Mouse (Mus musculus) neutrophil, adult 5-6 weeks (primary cell): ENCODE data around the gene Spag16. TPM values are rescaled to one million over a fixed set of nuclear protein-coding genes. Genes with fewer than 3 reads are reported as not detected.

Source experiments
- ATAC-seq: fragments of 151-379, 151-347 bp; 2 replicates; pipeline ENCODE4 v1.8.0; 2017; ENCODE audit warnings: mild to moderate bottlenecking, moderate TSS enrichment; ENCODE audit not compliant: insufficient number of reproducible peaks, poor library complexity, low FRiP score, severe bottlenecking; ENCODE audit errors: extremely low read depth
- total RNA-seq: library from RNA; stranded (forward); fragments of 200-1000 nt; gene quantifications from 2 replicates; pipeline ENCODE4 v1.2.3, GENCODE M21; 2017

Spag16 gene
- total RNA-seq, 1 experiment from 2014 or later, result not detected

DNA sequence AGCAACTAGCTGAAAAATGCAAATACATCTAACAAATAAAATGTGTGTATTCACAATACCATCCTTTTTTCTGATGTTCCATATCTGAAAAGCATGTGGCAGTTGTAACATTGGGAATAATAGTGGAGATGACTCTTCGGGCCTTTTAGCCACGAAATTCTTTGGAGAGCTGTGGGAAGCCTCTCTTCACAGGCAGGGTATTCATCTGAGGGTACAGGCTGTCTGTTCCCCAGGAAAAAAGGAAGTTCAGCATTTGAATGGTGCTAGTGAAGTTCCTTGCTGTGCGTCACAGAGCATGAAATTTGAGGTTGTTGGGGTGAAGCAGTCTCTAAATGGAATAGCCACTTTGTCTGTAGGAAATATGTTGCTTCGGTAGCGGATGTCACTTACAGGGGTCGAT is 246.7 kb downstream of the Spag16 start:
- ATAC-seq, result no peak

DNA sequence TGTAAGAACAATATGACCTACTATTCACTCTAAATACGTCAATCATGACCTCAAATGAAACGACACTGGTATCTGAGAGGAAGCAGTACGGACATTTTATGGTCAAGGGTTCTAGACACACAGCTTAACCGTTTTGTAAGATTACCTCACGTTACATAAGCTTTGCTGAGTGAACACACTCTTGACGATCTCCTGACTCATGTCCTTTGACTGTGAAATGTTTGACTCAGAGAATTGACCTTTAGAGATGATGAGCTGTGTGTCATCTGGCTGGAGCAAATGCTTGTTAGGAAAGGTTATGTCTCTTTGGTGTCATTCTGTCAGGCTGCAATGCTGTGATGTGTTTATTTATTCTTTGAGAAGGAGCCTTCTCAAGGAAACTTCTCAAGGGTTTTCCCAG is 252.0 kb downstream of the Spag16 start:
- no peak for ATAC-seq

DNA sequence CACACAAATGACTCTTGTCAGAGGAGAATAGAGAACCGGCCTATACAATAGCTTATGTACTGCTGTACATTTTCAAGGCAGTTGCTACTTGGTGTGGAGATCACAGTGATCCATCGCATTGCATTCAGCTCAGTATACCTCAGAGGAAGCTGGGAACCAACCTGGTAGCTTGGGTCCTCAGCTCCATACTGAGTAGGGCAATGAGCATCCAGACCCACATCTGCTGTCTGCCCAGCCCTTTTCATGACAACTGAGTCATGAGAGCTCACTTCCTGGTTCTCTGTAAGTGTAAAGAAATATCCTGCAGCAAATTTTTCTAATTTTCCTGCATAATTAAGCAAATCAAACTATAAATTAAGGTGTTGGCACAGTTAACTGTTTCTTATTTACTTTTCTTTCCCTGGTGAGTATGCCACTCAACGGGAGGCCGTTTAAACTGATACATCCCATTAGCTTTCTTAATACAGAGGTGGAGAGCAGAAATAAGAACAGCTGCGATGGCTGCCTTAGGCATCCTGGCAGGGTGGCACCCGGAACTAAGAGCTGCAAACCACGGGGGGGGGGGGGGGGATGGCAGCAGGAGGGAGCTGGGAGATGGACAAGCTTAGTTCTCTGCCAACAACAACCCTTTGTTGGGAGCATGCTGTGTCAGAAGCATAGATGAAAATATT is 255.6 kb downstream of the Spag16 start:
- ATAC-seq, result no peak

DNA sequence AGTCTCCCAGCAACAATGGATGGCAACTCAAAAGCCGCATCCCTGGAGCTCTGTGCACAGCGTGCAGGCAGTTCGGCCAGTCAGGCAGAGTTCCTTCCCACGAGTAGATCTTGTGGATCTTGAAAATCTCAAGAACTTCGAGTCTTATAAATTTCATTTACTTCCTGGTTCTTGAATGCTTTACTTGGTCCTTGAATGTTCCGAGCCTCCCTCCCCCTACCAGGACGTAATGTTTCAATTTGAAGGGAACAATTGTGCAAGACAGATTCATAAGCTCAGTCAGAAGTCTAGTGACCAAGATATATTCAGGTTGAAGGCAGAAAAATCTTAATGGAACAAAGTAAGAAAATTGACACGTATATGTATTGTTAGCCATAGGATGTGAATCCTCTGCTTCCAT is 277.9 kb downstream of the Spag16 start:
- no peak for ATAC-seq

DNA sequence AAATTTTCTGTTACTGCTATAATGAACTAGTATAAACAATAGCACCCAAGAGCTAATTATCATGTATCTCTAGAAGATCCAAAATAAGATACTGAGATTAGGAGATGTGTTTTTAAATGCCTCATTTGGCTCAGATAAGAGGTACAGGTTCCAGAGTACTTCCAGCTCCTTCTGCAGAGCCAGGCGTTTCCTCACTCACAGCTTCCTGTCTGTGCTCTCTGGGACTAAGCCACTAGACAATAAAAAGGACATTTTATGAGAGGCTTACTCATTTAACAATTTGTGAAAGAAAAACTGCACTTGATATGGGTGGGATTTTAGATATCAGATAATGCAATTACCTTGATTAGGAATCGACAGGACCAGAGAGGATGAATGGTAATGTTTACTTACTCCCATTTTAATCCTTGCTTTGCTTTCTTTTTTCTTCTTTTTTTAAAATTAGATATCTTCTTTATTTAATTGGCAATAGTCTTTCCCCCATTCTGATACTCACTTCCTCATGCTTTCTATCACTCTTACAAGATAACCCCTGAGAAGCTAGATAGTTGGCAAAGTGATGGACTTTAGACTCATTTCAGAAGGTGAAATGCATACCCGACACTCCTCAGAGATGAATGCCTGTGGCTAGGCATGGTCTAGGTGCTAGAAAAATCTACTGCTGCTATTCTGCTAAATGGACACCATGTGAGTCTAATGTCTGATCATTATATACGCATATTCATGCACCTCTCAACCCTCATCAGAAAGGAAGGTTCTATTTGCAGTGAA is 289.6 kb downstream of the Spag16 start:
- ATAC-seq, result no peak

DNA sequence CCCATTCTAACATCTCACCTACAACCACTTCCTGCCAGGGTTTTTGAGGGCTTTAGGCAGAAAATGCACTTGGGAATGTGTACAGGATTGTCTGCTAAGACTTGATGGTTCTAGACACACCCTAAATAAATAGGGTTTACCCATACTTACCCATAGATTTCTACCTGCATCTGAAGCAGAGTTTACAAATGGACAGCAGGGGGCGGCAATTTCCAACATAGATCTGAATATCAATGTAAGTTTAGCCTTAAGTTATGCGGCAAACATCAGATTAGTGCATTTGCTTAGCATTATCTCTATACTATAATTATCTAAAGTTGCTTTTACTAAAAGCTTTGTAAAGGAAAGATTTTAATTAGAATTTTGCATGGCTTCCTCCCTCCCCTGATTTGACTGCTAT is 301.3 kb downstream of the Spag16 start:
- no peak for ATAC-seq

DNA sequence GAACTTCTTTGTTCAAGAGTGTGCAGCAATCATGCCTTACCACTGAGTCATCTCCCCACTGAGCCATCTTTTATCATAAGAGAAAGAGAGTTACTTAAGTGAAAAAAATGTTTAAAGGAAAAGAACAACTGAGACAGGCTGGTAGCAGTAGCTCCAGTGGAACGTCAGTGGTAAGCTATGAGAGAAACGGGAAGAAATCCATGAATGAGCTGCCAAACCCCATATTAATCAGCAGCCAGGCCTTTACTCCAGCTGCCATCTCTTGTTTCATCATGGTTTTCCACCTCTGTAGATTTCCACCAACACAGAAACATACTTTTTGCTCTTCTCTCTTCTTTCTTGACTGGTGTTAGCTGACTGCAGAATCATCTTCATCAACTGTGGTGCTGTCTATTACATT is 308.8 kb downstream of the Spag16 start:
- no peak for ATAC-seq

DNA sequence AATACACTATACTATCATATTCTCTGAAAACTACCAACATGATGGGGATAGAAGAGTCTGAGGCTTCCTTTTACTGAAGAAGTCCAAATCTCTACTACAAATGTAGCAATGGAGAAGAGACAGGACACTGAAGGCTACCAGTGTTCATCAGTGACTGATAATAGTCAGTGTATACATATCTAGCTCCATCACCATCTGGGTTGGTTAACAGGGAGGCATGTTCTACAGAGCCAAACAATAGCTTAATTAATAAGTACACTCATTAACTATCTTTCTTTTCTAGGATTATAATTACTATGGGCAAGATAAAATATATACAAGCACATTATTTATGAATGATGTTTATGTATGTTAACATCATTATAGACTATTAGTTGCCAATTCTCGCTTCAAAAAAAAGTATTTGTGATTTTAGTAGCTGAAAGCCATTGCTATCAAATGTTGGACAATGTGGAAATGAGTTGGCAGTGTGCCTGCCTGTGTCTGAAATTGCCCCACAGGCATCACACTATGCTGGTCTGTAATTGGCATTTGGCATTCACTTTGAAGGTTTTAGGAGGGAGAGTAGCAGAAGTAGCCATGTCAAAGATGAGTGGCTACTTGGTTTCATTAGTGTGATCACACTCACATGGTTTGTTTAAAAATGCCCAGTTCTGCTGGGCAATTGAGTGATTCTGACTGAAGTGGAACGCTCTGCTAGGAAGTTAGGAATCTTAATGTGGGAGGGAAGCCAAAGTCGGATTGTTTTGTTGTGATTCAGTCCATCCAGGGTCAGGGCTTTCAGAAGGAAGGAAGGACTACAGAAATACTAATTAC is 338.8 kb downstream of the Spag16 start:
- ATAC-seq, result no peak

DNA sequence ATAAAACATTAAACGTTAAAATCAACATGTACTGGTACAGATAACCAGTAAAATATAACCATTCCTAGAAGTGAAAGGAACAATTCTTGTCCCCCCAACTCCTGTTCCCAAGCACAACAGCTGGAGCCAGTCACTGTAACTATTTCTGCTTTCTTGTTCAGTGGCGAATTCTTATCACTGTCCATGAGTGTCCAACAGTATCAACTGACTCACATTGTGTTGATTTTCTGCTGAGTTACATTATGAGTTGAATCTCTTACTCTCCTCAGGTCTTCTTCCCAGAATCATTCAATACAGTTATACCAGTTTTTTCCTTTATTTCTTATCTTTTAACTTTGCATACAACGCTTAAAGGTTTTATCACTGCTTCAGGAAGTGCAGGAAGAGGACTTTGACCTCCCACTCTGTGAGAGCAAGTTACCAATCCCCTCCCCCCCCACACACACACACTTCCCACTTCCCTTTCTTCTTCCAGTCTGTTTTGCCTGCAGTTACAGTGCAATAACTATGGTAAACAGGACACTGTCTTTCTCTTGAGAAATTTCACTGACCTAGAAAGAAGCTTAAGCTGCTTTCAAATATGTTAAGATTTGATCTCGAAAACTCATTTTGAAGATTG is 353.5 kb downstream of the Spag16 start:
- no peak for ATAC-seq

DNA sequence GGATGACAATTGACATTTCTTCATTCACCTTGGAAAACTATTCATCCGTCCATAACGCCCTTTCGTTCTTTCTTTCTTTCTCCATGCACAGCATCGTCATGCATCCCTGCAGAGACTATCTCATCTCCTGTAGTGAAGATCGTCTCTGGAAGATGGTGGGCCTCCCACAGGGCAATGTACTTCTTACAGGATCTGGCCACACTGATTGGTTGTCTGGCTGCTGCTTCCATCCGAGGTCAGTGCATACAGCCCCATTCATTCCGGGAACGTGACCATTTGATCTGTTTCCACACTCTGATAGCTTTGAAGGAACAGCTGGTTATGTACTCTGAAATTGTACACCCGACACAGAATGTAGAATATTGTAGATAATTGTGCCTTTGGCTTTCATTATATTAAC is 438.0 kb downstream of the Spag16 start:
- ATAC-seq, result no peak

DNA sequence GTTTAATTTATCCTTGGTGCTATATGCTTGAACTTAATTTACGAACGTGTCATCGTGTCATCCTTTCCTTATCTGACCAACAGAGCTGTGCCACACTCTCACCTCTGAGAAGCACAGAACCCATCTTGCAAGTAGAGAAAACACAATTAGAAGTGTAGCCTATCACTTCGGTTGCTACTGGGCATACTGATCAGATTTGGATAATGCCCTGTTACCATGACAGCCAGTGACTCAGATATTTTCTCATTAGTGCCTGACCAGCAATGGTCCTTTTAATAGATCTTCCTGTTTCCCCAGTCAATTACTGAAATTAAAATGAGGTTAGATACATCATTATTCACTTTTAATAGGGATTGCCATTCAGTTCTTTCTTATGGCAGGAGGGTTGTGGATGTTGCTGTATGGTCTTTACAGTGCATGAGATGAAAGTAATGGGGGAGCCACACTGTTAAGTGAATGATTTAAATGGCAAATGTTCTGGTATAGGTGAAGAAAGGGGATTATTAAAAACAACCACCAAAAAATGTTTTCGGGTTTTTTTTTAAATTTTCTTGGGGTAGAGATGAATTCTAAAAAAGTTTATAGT is 439.2 kb downstream of the Spag16 start:
- no peak for ATAC-seq

DNA sequence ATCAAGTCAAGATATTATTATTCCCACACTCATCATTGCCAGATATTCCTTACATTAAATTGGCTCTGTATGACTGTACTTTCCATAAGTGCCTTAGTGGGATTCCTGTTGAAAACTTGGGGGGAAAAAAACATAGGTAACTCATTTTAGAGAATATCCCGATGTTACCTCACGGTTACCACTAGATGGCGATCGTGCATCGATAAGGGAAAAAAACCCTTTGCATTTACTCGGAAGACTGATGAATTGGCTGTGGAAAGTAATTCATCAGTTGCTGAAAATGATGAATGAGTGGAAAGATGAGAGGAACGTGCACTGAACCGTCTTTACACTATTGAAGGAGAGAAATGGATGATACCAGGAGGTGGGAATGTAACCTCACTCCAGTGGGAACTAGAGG is 443.4 kb downstream of the Spag16 start:
- ATAC-seq, result no peak

DNA sequence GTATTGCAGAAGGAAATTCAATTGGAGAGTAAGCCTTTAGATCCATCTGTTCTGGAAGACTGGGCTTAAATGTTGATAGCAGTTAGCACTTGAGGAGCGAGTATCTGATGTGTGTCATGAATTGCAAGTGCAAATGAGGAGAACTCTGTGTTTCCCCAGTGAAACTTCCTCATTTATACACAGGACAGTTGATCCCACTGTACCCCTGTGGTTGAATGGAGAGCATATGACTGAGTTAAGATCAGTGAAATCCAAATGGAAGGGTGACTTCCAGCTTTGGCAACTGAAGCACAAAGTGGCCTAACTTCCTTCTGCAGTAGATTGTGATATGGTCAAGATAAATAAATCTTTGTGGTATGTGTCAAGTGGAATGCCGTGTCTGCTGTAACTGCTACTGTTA is 446.0 kb downstream of the Spag16 start:
- no peak for ATAC-seq

DNA sequence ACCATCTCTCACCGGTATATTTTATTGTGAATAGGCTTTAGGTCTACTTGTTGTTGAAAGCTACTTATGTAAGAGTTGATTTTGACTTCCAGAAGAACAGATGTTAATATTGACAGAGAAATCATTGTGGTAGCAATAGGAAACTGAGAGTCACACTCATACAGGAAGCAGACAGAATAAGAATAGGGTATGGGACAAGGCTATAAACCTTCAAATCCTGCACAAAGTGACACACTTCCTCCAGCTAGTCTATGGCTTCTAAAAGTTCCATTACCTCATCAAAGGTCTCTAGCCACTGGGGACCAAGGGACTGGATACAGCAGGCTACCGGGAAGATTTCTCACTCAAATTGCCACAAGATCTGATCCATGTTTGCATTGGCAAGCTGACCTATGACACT is 452.5 kb downstream of the Spag16 start:
- no peak for ATAC-seq

DNA sequence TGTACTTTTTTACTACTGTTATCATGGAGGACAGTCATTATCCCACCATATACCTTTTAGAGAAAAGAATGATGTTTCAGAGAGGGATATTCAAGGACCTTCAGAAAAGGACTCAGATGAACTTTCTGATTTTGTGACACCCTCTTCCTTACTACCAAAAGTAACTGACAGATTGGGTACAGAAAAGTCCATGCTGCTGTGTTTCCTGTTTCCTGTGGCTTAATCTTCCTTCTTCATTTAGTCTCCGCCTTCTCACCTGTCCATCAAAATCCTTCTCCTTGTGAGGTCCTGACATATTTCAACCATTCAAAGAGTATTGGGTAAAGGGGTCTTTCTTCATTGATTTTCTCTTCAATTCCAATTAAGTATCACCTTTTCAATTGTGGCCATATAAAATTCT is 456.6 kb downstream of the Spag16 start:
- ATAC-seq, result no peak

DNA sequence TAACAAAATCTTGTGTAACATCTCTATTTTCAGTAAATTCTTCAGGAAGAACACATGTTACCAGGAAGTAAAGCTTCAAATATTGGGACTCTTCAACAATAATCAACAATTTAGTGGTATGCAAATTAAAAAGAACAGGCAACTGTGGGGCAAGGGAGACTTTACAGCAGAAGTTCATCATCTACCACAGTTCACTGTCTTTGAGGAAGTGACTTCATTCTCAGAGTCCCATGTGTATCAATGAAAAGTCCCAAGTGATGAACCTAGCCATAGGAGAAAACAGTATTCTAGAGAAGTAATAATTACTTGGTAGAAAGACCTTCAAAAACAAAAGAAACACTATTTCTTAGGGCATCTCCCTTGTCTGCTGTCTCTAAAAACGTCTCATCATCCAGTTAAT is 457.4 kb downstream of the Spag16 start:
- no peak for ATAC-seq

DNA sequence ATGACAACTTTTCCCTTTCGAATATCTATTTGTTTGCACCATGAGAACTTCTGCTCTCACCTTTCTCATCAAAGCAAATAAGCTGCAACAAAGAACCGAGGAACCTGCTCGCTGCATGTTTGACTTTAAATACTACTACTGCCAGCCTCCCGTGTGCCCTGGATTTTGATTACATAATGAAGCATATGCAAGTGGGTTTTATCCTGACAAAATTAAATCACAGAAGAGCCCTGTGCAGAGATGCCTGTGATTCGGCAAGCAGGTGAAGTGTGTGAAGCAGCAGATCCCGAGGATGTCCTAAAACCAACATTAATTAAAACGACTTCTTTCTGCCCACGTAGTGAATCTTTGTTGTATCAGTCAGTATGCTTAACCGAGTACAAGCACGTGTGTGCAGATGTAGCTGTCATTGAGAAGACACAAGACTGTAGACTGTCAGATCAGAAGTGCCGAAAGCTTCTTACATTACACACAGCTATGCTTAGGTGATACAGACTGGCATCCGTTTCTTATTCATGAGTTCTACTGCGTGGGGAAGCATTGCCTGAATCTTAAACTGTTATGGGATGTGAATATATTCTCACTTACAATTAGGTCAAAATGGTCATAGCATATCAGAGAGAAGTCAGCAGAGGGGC is 489.5 kb downstream of the Spag16 start:
- no peak for ATAC-seq

DNA sequence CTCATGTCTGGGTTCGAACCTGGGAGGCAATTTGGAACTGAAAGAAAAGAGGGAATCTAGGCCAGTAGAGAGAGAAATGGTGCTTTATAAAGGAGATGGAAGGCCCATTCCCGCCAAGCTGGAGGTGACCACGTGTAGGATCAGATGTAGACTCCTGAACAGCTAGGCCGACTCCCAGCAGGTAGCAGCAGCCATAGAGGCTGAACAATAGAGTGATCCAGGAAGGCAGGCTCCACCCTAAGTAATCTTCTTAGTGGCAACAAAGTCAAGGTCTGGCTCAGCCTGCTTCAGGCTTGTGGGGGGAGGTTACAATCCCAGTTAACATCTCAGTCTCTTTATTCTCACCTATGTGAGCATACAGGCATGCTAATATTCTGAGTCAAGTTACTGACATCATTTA is 494.2 kb downstream of the Spag16 start:
- no peak for ATAC-seq

DNA sequence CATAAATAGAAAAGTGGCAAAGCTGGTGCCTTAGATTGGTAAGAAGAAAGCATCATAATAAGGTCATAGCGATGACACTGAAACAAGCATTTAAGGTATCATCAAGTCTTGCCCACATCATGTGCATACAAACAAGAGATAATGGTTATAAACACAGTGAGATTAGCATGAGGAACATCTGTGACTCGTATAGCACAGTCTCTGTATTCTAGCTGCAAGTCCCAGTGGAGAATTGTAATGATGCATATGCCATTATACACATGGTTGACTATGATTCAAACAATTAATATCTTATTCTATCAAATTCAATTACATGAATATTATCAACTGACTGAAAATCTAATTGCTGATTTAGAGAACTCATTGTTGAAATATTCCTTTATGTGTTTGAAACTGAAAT is 519.4 kb downstream of the Spag16 start:
- no peak for ATAC-seq
